Mouse (Mus musculus) gastrocnemius, postnatal 36 days (tissue): ENCODE measurements at regions not wholly inside any gene's neighbourhood (a gene's known extent, or its start where the extent isn't known, plus 50 kb on each side); places are given as distances from the start of the nearest gene placed in this dataset.
A peak's percentile ranks its signal among the peaks of the same experiment; 100 is the strongest.

Source experiments
- DNase-seq, 2 experiments: peaks; one replicate each; pipeline ENCODE4 v3.0.0; 2022
- intact Hi-C: fragments of 180-260 bp; cut with DNase I; formaldehyde crosslinking; loops from one replicate; pipeline ENCODE4 v1.15.1; 2025

- no peak for DNase-seq
- intact Hi-C loops: no loop called here
Measured at GRCm38 (mm10) chr16:76746385-76746784, 267.1 kb upstream of the Usp25 start.

- no peak for DNase-seq
- intact Hi-C loops: no loop called here
Measured at GRCm38 (mm10) chr16:76741141-76741540, 272.4 kb upstream of the Usp25 start.

- intact Hi-C loops: no loop called here
- DNase-seq: no peak
Measured at GRCm38 (mm10) chr16:76725991-76726390, 287.5 kb upstream of the Usp25 start.

GRCm38 (mm10) chr16:76725271-76725670 is 288.2 kb upstream of the Usp25 start:
- intact Hi-C loops: no loop called here
- no peak for DNase-seq

GRCm38 (mm10) chr16:76718809-76719208 is 294.7 kb upstream of the Usp25 start:
- DNase-seq: no peak
- intact Hi-C loops: no loop called here

GRCm38 (mm10) chr16:76718147-76718546 is 295.4 kb upstream of the Usp25 start:
- DNase-seq: no peak
- intact Hi-C loops: no loop called here

- peak in 1 of 2 experiments; percentile 12 for DNase-seq
- intact Hi-C loops: no loop called here
Measured at GRCm38 (mm10) chr16:76694913-76695312, 318.6 kb upstream of the Usp25 start.

GRCm38 (mm10) chr16:76687735-76688447 is 314.3 kb upstream of the Nrip1 start:
- intact Hi-C loops: no loop called here
- DNase-seq: no peak

GRCm38 (mm10) chr16:76685562-76685961 is 311.9 kb upstream of the Nrip1 start:
- intact Hi-C loops: no loop called here
- DNase-seq: no peak

GRCm38 (mm10) chr16:76680061-76680911 is 306.7 kb upstream of the Nrip1 start:
- DNase-seq: no peak
- intact Hi-C loops: no loop called here

- DNase-seq: no peak
- intact Hi-C loops: no loop called here
Measured at GRCm38 (mm10) chr16:76678885-76679284, 305.3 kb upstream of the Nrip1 start.

GRCm38 (mm10) chr16:76669795-76670194 is 296.2 kb upstream of the Nrip1 start:
- no peak for DNase-seq
- intact Hi-C loops: no loop called here

- no peak for DNase-seq
- intact Hi-C loops: no loop called here
Measured at GRCm38 (mm10) chr16:76667046-76667445, 293.4 kb upstream of the Nrip1 start.

- no peak for DNase-seq
- intact Hi-C loops: no loop called here
Measured at GRCm38 (mm10) chr16:76655106-76655505, 281.5 kb upstream of the Nrip1 start.

GRCm38 (mm10) chr16:76644281-76644680 is 270.7 kb upstream of the Nrip1 start:
- intact Hi-C loops: loop anchor here (10.0 kb wide), 1 partner anchor 209 kb away; no protein-coding TSS in a partner anchor
- DNase-seq: peak; percentile 17 to 23

GRCm38 (mm10) chr16:76643801-76644200 is 270.2 kb upstream of the Nrip1 start:
- intact Hi-C loops: loop anchor here (10.0 kb wide), 1 partner anchor 209 kb away; no protein-coding TSS in a partner anchor
- no peak for DNase-seq

- intact Hi-C loops: no loop called here
- DNase-seq: no peak
Measured at GRCm38 (mm10) chr16:76635169-76635568, 261.5 kb upstream of the Nrip1 start.

GRCm38 (mm10) chr16:76634196-76634698 is 260.6 kb upstream of the Nrip1 start:
- intact Hi-C loops: no loop called here
- no peak for DNase-seq

- no peak for DNase-seq
- intact Hi-C loops: no loop called here
Measured at GRCm38 (mm10) chr16:76626142-76626541, 252.5 kb upstream of the Nrip1 start.

- intact Hi-C loops: no loop called here
- no peak for DNase-seq
Measured at GRCm38 (mm10) chr16:76621715-76622114, 248.1 kb upstream of the Nrip1 start.

GRCm38 (mm10) chr16:76618295-76618694 is 244.7 kb upstream of the Nrip1 start:
- no peak for DNase-seq
- intact Hi-C loops: no loop called here

GRCm38 (mm10) chr16:76611061-76611460 is 237.4 kb upstream of the Nrip1 start:
- no peak for DNase-seq
- intact Hi-C loops: no loop called here
